Mouse (Mus musculus): Measurements from ENCODE around the gene Cd37.
A peak's percentile ranks its signal among the peaks of the same experiment; 100 is the strongest.

The Cd37 gene

DNA sequence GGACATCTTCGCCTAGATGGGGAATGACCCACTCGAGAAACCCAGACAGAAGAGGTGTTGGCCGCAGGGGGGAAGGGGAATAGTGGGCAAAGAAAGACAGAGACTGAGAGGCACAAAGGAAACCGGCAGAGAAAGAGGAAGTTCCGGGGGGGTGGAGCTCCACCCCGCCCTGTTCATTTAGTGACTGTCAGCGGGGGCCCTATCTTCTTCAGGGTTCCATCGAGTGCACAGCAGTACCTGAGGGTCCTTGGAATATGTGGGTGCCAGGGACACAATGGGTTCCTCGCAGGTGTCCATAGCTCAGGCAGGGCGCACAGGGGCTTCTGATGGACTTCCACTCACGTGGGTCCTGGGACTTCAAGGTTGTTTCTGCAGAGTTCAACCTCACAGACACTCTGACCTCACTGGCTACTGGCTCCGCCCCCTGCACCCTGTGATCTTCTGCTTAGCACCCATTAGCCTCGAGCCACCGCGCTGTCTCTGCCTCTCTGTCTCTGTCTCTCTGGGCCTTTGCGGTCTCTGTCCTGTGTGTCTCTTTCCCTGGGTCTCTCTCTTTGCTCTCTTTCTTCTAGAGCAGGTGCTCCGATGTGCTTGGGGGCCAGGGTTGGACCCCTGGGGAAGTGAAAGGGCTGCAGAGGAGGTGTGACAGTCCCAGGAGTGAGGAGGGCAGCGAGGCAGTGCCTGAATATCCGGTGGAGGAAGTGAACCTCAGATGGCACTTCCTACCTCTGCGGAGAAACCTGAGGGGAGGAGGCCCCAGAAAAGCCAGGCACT, at the start of gene Cd37:
Cd37 (minus strand) TSS at position 393 of the 774 bp plus-strand sequence.
- no peak for DNase-seq (ENCODE audit: low read depth)

GRCm38 (mm10) chr7:45286486-45286885, 47.6 kb upstream of the Cd37 start:
- DNase-seq (ENCODE audit: low read depth), result no peak

GRCm38 (mm10) chr7:45277136-45277760, 38.3 kb upstream of the Cd37 start, which contains the start of gene Slc6a21:
Gene Slc6a21, plus strand, starts transcription at chr7:45277513.
- peak; percentile 73 for DNase-seq (ENCODE audit: low read depth)

DNA sequence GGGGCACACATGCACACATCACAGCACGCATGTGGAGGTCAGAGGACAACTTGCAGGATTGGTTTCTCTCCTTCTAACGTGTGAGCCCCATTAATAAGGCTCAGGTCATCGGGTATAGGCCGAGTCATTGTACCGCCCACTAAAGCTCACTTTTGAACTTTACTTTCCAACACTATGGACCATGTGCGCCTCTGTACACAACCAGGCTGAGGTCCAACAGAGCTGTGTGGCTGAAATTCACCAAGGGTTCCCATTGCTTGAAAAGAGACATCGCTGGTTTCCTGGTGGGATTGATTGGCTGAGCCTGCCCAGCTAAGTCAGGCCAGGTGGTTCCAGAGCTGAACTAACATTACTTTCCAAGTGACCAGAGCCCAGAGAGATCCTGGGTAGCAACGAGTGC, 34.8 kb upstream of the Cd37 start:
- no peak for DNase-seq (ENCODE audit: low read depth)

DNA sequence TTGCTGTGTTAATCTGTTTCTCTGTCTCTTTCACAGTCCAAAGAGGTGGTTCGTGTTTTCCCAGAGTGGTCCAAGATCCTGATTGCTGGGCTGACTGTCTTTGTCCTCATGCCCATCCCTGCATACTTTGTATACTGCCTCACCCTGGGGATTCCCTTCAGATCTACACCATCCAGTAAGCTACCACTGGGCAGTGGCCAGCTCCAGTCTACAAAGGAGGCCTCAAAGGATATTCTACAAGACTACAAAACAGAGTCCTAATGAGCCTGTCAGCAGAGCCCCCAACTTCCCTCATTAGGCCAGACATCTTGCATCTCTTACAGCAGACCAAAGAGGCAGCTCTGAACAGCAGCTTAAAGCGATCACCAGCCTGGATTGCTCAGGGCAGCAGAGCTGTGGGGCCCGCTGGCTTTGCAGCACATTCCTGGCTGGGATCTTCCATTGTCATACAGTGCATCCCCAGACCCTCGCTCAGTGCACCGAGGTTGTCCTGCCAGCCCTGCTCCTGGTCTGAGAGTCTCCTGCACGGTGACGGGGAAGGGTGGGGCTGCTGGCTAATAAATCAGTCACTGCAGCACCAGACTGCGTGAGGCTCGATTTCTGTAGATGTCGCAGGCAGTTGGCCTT, 34.0 kb upstream of the Cd37 start:
- no peak for DNase-seq (ENCODE audit: low read depth)

GRCm38 (mm10) chr7:45265518-45265917, 26.6 kb upstream of the Cd37 start:
- no peak for DNase-seq (ENCODE audit: low read depth)

GRCm38 (mm10) chr7:45264348-45264747, 25.4 kb upstream of the Cd37 start:
- DNase-seq (ENCODE audit: low read depth), result no peak

DNA sequence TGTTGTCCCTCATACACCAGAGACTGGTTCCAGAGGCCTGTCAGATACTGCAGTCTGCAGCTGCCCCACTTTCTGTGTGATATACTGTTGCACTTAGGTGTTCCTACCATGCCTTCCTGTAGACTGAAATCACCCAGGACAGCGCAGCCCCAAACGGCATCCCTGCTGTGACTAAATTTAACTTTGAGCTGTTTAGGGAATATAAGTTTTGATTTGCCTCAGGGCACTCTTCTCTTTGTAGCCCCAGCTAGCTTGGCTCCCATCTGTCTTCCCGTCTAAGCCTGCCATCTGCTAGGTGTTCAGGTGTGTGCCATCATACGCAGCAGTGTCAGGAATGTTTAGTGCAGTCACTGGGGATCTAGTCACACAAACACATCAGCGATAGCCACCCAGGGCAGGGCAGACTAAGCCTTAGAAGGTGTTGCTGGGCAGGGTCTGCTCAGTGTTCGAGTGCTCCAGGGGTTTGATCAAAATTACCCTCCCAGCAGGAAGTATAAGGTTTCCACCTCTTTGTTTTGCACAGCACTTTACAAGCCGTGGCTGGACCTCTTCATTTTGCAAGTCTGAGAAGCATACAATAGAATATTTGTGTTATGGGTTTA, 24.2 kb upstream of the Cd37 start:
- DNase-seq (ENCODE audit: low read depth), result no peak

DNA sequence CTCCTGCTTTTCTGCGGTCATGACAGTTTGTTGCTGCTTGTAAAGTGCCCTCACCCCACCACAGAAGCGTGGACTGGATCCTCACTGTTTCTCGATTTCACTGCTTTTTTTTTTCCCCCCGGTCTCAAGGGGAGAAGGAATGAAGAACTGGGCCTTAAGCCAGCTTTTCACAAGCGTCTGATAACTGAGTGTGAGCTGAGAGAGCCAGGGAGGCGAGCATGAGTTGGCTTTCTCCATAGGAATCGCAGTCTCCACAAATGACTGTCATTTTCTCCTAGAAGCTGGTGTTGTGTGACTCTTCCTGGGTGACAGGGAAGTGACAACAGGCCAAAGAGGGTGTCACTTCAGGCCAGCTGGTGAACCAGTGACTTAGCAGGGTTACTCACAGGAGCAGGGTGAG, 23.4 kb upstream of the Cd37 start:
- peak; percentile 38 for DNase-seq (ENCODE audit: low read depth)

GRCm38 (mm10) chr7:45259281-45259680, 20.4 kb upstream of the Cd37 start:
- no peak for DNase-seq (ENCODE audit: low read depth)

DNA sequence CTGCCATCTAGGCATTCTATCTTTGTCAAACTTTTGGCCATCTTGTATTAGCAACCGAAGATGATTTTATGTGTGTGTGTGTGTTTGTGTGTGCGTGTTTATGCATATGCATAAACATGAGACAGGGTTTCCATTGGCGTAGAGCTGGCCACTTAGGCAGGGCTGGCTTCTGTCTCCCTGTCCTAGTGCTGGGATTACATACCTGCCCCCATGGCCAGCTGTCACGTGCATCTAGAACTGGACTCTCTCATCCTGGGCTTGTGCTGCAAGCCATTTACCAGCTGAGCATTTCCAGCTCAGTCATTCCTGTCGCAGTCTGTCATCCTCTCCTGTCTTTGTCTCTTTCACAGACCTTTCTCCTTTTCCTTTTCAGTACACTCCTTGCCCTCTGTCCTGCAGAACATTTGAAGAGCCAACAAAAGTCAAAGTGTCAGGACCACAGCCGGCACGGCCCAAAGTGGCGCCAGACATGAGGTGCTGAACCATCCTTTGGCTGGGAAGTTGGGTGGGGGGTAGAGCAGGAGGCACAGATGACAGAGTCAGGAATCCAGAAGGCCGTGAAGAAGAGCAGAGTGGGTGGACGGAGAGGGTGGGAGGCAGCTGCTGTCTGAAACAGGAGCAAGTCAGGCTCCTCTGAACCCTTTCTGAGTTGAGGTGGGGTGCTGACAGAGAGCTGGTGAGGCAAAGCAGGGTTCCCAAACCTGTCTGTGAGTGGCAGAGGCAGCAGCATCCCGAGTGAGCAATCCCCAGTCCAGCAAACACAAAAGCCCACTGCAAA, 18.3 kb upstream of the Cd37 start:
- DNase-seq (ENCODE audit: low read depth), result no peak

DNA sequence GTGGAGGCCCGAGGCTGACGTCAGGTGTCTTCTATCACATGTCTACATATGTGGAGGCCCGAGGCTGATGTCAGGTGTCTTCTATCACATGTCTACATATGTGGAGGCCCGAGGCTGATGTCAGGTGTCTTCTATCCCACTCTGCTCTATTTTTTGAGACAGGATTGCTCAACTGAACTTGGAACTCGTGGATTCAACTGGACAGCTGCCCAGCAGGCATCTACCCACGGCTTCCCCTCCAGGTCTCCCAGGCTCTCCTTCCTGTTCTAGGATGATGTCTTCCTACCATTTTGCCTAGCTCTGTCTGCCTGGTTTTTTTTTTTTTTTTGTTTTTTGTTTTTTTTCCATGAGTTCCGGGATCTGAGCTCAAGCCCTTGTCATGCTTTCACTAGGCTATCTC, 16.9 kb upstream of the Cd37 start:
- DNase-seq (ENCODE audit: low read depth), result peak; percentile 60

DNA sequence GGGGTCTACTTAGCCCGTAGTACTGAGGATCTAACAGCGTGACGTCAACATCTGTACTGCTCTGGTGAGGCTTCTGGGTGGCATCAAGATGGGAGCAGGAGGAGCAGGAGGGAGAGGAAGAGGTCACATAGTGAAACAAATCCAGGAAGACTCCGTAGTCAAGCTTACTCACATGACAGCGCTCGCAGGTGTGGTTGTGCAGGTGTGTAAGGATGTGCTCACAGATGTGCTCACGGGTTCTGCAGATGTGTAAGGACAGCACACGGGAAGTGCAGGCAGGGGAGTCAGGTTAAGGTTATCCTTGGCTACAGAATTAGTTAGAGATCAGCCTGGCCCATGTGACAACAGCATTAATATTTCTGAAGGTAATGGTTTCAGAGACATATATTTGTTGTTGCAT, 14.9 kb upstream of the Cd37 start:
- no peak for DNase-seq (ENCODE audit: low read depth)

DNA sequence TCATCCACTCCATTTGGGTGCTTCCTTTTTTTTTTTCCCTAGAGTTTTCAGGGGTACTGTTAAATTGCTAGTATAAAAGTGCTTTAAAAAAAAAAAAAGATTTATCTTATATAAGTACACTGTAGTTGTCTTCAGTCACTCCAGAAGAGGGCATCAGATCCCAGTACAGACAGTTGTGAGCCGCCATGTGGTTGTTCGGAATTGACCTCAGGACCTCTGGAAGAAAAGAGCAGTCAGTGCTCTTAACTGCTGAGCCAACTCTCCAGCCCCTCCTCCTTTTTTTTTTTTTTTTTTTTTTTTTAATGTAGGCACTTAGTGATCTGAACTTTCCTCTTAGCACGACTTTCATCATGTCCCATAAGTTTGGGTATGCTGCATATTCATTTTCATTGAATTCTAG, 8.8 kb upstream of the Cd37 start:
- DNase-seq (ENCODE audit: low read depth), result no peak

GRCm38 (mm10) chr7:45241389-45241749, 2.5 kb upstream of the Cd37 start:
- no peak for DNase-seq (ENCODE audit: low read depth)

- no peak for DNase-seq (ENCODE audit: low read depth)
Measured at GRCm38 (mm10) chr7:45240633-45241388, 1.9 kb upstream of the Cd37 start, which contains the start of gene Slc6a16. Gene Slc6a16, plus strand, starts transcription at chr7:45241085.

DNA sequence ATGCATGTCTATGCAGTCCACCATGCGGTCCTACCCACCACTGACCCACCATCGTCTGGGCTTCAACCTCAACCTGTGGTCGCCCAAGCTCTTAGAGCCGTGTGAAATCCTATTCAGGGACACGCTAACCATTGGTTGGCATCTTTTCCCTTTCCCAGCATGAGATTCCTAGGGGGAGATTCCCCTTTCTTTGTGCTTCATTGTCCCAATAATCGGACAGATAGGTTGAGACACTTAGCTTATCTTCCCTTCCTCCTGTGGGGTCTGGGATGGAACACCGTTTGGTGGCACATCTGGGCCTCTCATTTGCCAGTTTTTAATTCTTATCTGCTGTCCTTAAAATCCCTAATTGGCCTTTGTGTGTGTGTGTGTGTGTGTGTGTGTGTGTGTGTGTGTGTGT, 1.2 kb upstream of the Cd37 start:
- no peak for DNase-seq (ENCODE audit: low read depth)

GRCm38 (mm10) chr7:45237747-45238699, 892 bp downstream of the Cd37 start:
- DNase-seq (ENCODE audit: low read depth), result no peak

DNA sequence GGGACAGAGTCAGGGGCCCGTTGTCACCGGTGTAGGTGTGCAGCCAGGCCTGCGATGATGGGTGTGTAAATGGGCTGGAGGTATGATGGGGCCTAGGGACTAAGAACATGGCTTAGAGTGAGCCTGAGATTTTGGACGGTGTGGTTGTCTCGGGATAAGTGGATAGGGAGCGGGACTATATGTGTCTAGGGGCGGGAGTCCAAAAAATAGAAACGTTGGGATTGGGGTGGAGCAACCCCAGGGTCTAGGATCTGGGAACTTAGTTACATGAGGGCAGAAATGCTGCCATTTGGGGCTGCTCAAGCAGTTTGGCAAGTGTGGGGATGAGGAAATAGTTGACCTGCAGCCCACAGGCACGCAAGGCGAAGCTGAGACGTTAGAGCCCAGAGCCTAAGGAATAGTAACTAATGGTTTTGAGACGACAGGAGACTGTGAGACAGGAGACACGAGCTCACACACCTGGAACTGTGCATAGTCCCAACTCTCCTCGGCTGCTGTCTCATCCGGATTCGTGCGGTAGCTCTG, 3.2 kb downstream of the Cd37 start:
- DNase-seq (ENCODE audit: low read depth), result no peak

Measured in NIH3T3 (cell line).